Mouse (Mus musculus) erythroblast, embryonic 14.5 days (primary cell): Measurements from ENCODE around the gene Acp2.

Experiments
- GATA1 ChIP-seq: IDR thresholded peaks from 2 replicates; pipeline ENCODE4 v1.6.1; 2012; ENCODE audit warnings: low read length, inconsistent platforms, mixed read lengths
- TAL1 ChIP-seq: IDR thresholded peaks from 3 replicates; pipeline ENCODE4 v1.6.1; 2012; ENCODE audit warnings: low read length, inconsistent platforms, mixed read lengths

- TF ChIP-seq GATA1: no peak
- no peak for TF ChIP-seq TAL1
Measured at GRCm38 (mm10) chr2:91179825-91180224, 22.9 kb upstream of the Acp2 start.
